Mouse (Mus musculus): ENCODE measurements around the gene Baat.
"Not testable (repeated sequence)": the region's sequence is repeated elsewhere in the genome, so short reads cannot be mapped to it uniquely, and the experiment has no call there.

The Baat gene

DNA sequence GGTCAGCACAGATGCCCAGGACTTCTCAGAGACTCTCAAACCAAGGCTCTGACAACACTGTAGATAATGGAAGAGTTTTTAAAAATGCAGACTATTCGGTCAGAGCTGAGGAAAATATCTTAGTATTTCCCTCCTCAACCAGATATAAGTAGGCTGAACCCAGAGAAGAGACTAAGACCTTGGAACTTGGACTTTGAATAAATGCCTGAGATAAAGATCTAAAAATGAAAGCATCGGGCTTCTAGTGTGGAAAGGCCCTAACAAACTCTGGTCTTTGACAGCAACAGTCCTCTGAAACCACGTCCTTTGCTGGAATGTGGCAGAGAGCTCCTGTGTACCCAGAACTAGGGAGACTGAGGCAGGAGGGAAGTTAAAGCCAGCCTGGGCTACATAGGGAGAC lies at the start of gene Baat:
TSS of gene Baat (minus strand) at position 172 of the 400 bp plus-strand sequence.
- no peak for ATAC-seq (ENCODE audit: low TSS enrichment)

DNA sequence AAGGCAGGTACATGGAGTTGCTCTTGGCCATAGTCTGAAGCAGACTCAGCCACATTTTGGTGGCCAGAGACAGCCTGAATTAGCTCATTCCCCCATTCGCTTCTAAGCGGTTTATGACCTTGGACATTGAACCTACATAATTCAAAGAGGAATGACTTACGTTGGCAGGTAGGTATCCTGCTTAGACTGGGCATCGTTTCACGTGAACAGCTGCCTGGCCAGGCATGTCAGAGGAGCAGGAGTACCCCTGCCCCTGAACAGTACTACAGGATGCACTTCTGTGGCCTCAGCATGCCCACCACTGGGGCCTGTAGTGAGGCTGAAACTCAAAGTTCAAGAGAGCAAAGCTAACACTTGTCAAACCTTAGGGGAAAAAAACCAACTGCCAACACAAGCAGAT lies 47.0 kb upstream of the Baat start:
- no peak for ATAC-seq (ENCODE audit: low TSS enrichment)

DNA sequence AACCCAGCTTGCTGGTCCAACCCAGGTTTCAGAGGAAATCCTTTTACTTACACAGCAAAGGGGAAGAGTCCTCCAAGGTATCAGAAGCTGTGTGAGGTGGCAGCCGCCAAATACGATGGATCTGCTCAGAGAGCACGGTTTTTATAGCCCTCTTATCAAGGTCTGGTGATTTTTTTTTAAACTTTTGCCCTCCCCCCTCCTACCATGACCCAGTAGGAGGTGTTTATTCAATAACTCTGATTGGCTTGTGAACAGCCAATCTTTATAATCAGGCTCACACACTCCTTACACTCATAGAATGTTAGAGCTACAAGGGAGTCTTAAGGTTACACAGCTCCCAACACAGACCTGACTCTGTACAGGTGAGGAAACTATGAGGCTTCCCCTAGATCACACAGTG lies 43.0 kb upstream of the Baat start, which contains the start of gene Aldob:
TSS of gene Aldob (minus strand) at position 164 of the 400 bp plus-strand sequence.
- no peak for ATAC-seq (ENCODE audit: low TSS enrichment)

DNA sequence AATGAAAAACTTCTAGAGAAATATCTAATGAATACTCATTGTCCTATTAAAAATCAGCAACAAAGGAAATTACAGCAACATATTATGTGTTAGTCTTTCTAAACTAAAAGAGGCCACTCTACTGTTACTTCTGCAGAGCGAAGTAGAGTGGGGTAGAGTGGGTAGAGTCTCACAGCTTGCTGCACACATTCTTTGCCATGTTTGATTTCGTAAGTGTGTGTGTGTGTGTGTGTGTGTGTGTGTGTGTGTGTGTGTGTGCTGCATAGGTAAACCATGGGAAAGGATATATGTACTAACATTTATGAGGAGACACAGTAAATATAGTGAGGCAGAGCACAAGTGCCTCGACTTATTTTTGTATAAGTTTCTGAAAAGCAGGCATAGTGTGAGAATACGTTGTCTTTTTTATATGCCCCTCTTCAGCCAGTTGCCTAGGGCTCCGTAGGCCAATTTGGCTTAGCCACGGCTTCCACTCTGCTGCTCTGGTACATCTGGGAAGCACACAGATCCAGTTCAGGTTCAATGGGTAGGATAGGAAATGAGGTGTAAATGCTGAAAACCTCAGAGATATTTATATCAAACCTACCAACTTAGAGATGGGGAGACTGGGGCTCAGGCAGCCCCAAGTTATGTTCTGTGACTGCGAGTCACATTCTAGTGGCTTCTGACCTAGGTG lies 41.3 kb upstream of the Baat start:
- no peak for ATAC-seq (ENCODE audit: low TSS enrichment)

DNA sequence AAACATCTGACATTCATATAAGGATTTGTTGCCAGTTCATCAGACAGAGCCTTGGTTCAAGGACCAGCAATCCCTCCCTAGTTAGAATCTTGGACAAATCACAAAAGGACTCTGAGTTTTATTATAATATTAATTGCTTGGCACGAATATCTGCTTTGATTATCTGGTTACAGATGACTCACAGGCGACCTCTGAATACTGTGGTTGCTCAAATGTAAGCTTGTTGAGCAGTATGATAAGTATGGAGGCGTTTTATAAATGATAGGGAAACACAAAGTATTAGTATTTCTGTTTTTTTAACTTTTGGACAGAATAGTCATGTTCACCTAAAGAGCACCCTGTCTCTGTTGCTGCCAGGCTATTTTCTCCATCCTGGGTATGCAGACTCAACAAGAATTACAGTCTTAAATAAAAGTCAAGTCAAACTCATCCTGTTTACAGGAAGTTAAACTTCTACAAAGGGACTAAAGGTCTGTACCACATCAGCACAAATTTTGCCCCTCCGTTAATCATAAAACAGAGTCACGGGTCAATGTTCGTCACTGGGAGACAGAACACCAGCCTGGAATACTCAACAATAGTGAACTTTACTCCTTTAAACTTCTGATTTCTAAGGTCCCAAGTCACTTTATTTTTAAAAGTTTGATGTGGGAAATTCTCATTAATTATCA lies 40.7 kb upstream of the Baat start:
- no peak for ATAC-seq (ENCODE audit: low TSS enrichment)

DNA sequence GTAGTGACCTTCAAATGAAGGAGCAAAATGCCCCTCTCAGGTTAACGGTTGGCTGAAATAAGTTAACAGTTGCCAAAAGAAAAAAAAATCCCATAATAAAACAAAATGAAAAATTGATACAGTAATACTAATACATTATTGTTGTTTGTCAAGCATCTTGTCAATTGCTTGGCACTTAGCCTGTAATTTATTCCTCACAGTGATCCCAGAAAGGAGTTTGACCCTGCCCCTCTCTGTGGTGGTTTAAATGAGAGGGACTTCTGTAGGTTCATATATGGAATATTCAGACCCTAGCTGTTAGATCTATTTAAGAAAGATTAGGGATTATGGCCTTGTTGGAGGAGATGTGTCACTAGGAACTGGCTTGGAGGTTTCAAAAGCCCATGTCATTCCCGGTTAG lies 39.7 kb upstream of the Baat start:
- ATAC-seq (ENCODE audit: low TSS enrichment): no peak

DNA sequence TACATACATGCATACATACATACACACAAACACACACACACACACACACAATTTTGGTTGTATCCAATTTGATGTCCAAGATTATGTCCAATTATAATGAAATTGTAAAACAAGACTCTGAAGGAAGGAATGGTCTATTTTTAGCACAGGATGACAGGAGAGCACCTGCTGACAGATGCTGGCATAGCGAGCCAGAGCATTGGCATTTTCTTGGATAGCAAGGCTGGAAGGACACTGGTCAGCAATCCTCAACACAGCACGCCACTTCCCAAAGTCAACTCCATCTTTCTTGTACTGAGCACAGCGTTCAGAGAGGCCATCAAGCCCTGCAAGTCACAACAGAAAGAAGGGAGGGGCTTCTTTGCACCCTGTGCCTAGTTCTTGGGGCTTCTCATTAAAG lies 34.6 kb upstream of the Baat start:
- ATAC-seq (ENCODE audit: low TSS enrichment): no peak

DNA sequence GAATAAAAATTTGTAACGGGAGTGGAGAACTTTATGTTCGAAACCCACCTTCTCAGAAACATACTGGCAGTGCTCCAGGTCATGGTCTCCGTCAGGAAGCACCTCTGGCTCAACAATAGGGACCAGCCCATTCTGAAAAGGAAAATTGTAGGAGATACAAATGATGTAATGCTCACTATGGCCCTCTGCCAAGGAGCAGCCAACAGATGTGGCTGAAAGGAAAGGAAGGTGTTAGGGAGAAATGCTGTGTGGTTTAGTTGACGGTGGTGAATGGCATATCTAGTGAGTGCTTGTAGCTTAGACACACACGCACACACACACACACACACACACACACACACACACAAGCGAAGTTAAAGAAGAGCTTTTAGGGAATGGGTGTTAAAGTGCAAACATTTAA lies 33.3 kb upstream of the Baat start:
- ATAC-seq (ENCODE audit: low TSS enrichment): no peak

DNA sequence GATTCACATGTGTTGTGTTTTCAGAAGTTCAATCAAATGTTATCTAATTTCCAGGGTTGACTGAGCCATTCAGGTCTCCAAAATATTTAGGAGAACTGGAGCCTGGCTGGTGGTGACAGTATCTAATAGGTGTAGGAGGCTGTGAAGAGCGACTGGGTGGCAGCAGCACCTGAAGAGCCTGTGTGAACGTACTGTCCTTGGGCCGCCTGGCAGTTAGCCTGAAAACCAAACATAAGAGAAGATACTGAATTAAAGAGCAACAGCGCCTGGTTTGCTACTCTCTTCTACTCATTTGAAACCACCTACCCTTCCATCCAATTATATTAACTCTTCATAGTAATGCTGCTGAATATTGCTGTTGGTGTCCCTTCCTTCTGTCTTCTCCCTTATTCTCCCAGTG lies 30.3 kb upstream of the Baat start:
- ATAC-seq (ENCODE audit: low TSS enrichment): 0 out of 2 replicates have a peak, but pooled peaks have one; percentile 31

DNA sequence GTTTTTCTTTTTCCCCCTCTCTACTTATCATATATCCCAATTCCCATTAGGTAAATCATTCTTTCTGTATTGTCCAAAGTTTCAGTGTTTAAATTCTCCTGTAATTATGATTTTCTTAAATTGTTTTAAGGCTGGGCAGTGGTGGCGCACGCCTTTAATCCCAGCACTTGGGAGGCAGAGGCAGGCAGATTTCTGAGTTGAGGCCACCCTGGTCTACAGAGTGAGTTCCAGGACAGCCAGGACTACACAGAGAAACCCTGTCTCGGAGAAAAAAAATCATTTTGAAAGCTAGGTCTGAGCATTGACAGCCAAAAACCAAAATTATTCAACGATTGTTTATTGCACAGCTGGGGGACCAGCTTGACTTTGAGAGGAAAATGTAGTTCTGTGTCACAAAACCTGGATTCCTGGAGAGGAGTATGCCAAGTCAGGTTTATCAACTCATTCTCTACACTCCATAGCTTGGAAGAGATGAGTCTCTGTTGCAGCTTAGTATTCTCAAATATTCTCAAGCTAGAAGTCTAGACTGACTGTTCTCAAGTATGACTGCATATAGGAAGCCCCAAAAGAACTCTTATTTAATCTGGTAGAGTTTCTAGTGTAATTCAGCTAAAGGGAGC lies 29.4 kb upstream of the Baat start:
- no peak for ATAC-seq (ENCODE audit: low TSS enrichment)

DNA sequence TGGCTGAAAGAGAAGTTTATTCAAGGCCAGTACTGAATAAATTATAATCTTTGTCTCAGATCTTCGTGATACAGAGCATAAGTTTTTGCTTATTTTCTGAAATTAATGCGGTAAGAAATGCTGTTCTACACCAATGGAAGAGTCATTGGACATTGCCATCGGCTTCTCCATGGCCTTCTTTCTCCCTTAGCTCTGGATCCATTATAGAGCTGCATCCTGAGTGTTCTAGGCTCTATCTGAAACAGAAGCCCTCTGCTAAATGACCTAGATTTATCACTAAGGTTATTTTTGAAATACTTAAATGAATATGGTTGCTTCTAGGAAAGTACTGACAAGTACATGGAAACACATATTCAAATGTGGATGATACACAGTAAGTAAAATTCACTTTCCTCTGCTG lies 28.7 kb upstream of the Baat start:
- ATAC-seq (ENCODE audit: low TSS enrichment): no peak

DNA sequence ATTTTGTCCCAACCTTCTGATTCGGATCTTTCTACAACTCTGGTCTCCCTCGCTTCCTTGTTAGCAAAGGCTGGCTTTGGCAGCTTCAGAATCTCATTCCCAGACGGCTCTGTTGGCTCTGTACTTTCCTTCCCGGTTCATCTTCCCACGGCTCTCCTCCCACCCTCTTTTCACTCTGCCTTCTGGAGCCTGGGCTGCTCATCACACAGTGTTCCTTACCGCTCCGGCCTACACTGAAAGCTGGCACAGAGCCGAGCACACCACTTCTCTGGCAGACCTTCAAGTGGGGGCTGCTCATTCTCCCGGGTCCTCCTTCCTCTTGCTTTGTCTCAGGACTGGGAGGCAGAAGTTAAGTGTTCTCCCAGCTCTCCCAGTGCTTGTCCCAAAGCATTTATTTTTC lies 16.2 kb upstream of the Baat start:
- peak; percentile 83 for ATAC-seq (ENCODE audit: low TSS enrichment)

DNA sequence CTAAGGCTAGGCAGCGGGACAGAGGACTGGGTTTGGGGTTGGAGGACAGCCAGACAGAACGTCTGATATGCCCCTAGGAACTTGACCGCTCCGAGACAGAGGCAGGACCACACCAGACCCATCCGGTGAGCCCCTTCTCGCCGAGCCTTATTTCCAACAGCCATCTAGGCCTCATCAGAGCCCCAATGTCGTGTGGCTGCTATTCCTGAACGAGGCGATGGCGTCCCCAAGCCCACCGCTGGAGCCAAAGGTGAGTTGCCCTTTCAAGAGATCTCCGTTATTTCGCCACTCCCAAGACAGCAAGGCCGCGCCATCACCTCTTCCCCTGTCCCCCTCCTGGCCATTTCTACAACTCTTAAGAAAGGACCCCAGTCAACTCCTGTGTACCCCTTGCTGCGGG lies 15.0 kb upstream of the Baat start:
- no peak; the same call in 1 of the 2 replicates for ATAC-seq (ENCODE audit: low TSS enrichment)

DNA sequence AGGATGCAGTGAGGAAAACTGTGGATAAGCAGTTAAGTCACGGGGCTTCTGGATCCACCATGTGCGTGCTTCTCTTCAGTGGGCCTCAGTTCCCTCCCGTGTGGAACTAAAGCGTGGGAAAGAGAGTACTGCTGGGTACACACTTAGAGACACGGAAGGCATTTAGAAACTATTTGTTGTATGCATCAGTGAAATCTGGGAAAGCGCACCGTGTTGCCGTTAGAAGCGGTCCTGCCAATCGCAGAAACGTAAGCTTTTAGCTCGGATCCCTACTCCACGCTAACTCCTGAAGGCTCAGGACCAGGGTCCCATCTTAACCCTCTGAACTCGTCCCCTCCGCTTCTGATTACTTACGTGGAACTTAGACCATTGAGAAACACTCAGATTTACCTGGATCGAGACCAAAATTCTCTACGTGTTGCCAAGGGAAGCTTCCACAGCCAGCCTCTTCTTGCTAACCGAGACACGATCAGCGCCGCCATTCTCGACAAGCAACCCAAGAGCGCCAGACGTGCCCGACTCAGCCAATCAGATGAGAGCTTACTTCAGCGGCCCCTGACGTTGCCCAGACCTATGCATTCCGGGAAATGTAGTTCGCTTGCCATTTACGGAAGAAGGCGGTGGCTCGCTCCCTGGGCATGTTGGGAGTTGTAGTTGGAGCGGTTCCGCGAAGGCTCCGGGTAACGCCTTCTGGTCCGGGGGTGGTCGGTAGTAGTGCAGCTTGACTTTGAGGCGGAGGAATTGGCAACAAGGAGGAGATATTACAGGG lies 14.4 kb upstream of the Baat start, which contains the start of the genes Mrpl50 and Zfp189:
TSS of gene Mrpl50 (minus strand) at position 522 of the 769 bp plus-strand sequence.
TSS of gene Zfp189 (plus strand) at position 605 of the 769 bp plus-strand sequence.
- ATAC-seq (ENCODE audit: low TSS enrichment): peak; percentile 95

DNA sequence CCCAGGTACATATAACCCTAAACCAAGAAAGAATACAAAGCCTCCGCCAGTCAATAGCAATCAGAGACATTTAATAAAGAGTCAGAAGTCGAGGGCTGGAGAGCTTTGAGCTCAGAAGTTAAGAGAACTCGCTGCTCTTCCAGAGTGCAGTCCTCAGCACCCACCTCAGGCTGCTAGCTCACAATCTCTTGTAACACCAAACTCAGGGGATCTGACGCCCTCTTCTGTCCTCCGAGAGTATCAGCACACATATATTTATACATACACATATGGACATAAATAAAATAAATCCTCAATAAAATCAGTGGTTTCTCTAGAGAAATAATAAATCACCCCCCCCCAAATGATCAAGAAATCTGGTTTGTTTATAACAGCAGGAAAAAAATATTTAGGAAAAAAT lies 13.1 kb upstream of the Baat start:
- ATAC-seq (ENCODE audit: low TSS enrichment): no peak

DNA sequence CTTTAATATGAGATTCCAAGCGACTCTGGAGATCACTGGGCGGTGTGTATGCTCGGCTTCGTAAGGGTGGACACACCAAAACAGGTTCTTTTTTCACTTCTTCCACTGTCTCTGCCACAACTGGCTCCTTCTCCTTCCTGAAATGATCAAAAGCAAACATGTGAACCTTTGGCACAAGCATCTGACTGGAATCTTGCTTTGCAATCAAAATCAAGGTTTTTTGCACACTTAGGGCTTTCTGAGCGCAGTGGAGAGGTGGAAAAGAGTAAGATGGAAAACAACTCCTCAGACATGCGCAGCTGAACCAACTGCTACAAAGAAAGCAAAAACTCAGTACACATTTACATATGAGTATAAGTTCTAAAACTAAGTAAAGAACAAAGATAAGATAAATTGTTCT lies 8.1 kb upstream of the Baat start:
- no peak for ATAC-seq (ENCODE audit: low TSS enrichment)

DNA sequence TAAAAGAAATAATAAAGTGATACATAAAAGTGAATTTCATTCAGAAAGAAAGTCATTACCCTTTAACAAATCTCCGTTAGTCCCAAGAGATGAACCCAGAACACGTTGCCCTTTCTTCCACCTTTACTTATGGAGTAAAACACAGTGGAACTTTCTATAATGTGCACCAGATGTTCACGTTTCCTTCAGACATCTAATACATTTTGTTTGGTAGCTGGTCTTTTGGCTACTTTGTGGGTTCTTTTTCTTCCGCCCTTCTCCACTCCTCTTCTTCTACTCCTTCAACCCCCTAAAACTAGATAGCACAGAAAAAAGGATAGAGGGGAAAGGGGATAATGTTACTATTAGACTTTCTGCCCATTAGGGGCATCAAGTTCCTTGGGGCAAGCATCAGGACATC lies 6.3 kb upstream of the Baat start:
- ATAC-seq (ENCODE audit: low TSS enrichment): no peak

DNA sequence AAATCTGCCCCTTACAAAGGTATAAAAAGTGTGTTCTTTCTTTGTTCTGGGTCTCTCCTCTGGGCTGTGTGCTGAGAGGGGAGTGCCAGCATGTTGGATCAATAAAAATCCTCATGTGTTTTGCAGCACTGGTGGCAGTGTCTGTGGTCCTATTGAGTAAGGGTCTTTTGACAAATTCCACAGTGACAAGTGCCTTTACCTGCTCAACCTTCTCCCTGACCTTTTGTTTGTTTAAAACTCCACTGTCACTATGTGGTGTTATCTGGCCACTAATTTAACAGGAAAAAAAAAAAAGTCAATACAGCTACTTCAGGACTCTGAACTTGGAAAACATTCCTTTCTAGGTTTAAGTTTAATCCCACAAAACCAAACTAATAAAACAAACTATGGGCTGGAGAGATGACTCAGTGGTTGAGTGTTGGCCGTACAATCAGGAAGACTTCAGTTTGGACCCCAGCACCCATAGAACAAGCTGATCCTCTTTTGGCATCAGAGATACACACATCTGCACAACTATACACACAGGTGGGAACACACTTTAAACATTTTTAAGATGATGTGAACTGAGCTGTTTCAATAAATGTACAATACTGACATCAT lies 4.0 kb upstream of the Baat start:
- not testable (repeated sequence) for ATAC-seq (ENCODE audit: low TSS enrichment)

DNA sequence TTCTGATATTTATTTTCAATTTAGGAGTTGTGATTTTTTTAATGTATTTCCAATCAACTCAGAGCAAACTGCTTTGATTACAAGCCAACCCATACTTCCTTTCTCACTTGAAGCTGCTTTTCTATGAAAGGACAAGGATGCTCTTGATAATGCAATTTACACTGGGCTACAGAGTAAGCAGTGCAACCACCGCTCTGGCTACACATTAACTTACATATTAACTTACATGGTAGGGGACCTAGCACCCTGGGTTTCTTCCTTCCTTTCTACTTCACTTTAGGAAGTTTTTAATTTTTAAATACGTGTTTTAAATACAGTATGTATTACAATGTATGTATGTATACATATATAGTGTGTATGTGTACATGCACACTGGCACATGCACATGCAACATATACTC lies 2.8 kb upstream of the Baat start:
- no peak for ATAC-seq (ENCODE audit: low TSS enrichment)

DNA sequence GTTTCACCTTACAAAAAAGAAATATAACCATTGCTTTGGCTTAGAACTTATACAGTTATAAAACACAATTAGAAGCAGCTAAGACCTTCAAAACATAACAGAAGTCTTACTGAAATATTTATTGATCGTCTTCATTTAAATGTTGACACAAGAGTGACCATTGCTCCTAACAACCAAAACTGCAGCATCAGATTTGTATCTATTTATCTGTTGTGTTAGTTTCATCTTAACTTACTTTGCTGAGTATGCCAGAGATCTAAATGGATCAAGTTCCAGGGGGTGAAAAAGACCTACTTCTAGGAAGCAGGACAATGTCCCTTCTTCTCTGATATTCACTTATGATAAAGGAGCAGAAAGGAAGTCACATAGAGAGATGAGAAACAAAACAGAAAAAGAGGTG lies 2.8 kb downstream of the Baat start:
- ATAC-seq (ENCODE audit: low TSS enrichment): no peak

DNA sequence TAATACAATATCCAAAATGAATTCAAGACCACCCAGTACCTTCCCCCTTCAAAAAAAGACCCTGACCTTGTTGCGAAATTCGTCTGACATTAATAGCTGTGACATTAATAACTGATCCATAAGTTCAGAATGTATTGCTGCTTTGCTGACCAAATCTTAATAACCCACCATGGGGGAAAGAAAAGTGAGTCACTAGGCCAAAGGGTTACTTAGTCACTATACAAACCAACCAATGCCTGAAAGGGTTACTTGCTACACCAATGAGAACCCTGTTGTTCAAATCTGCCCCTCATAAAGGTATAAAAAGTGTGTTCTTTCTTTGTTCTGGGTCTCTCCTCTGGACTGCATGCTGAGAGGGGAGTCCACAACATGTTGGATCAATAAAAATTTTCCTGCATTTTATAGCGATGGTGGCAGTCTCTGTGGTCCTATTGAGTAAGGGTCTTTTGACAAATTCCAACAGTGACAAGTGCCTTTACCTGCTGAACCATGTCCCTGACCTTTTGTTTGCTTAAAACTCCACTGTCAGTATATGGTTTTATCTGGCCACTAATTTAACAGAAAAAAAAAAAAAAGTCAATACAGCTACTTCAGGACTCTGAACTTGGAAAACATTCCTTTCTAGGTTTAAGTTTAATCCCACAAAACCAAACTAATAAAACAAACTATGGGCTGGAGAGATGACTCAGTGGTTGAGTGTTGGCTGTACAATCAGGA lies 20.3 kb downstream of the Baat start:
- not testable (repeated sequence) for ATAC-seq (ENCODE audit: low TSS enrichment)
